Mouse (Mus musculus): ENCODE measurements around the gene Pign.

DNA sequence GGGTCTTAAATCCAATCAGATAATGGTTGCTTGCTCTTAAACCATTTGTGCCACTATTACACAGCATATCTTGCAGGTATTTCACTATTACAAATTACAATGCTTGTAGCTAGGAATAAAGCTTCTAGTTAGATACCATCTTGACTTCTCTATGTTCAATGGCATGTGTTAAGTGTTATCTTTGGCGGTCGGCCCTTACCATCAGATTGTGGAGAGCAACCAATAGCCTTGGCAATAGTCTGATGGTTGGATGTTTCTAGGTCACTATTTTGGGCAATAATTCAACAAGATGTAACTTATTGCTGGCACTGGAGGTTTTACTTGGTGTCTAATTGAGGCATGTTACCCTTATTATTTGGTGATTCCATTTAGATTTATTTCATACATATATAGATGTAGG, 11.3 kb upstream of the Pign start:
- TF ChIP-seq CTCF (IDR thresholded peaks at IDR 0.05 in 2 of 3, conservative IDR thresholded peaks at IDR 0.05 in 1 of 3; ENCODE audit: control insufficient read depth in 1 of 3, insufficient read depth in 1 of 3, low read depth in 2 of 3, low read length in 3 of 3, poor library complexity in 1 of 3, severe bottlenecking in 1 of 3) (no peak), TCF12 (IDR thresholded peaks at IDR 0.05; ENCODE audit: low read depth, low read length) (no peak), POLR2A (IDR thresholded peaks at IDR 0.05; ENCODE audit: control insufficient read depth in 1 of 2, insufficient read depth in 1 of 2, low read depth in 1 of 2, low read length in 2 of 2, poor library complexity in 1 of 2) (no peak), KAT2A (conservative IDR thresholded peaks at IDR 0.05; ENCODE audit: low read depth, low read length) (no peak), E2F4 (IDR thresholded peaks at IDR 0.05; ENCODE audit: borderline replicate concordance, low read depth, low read length) (no peak), ZC3H11A (IDR thresholded peaks at IDR 0.05; ENCODE audit: low read depth, low read length) (no peak), BHLHE40 (IDR thresholded peaks at IDR 0.05; ENCODE audit: borderline replicate concordance, low read depth, low read length) (no peak), MYB (IDR thresholded peaks at IDR 0.05; ENCODE audit: low read depth, low read length) (no peak)
